Mouse (Mus musculus) kidney, postnatal 25 days (tissue): ENCODE measurements at regions not wholly inside any gene's neighbourhood (a gene's known extent, or its start where the extent isn't known, plus 50 kb on each side); places are given as distances from the start of the nearest gene placed in this dataset.

ENCODE experiments used
- DNase-seq, 2 experiments: peaks; one replicate each; pipeline ENCODE4 v3.0.0; 2021; ENCODE audit warnings: mixed read lengths in 2 of 2

DNA sequence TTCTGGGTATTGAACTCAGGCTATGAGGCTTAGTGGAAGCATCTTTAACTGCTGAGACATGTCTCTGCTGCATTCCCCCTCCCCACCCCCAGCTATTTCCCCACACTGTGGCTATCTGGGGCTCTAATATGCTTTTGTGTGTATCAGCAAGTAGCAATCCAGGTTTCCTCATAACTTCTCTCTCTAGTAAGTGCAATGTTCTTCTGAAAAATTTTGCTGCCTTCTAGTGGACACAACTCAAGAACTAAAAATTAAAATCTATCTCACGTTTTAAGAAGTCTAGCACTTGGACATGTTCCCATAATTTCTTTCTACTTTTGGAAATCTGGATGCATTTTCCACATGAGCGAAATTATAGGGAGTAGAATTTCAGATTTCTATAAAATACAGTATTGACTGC, 50.3 kb upstream of the D16Ertd472e start:
- no peak for DNase-seq
